Mouse (Mus musculus) hindbrain, embryonic 16.5 days (tissue): ENCODE measurements around the gene Ankrd33b. TPM values are rescaled to one million over a fixed set of nuclear protein-coding genes. Genes with fewer than 3 reads are reported as not detected.

Source experiments
- ATAC-seq: fragments of 200-750 bp; cut with Nextera tagmentation; 2 replicates; pipeline ENCODE4 v1.8.0; 2017; ENCODE audit warnings: moderate TSS enrichment, moderate library complexity
- H3K27ac ChIP-seq: fragments of 300-500 bp; sonication (generic); 2 replicates; pipeline ENCODE4 v1.5.1; 2014; ENCODE audit warnings: low read depth, mild to moderate bottlenecking, control low read depth, low read length, moderate library complexity
- H3K27me3 ChIP-seq: fragments of 300-500 bp; sonication (generic); replicated peaks from 2 replicates; pipeline ENCODE4 v1.6.1; 2014; ENCODE audit warnings: low read length; ENCODE audit not compliant: control insufficient read depth, insufficient read depth
- H3K36me3 ChIP-seq: fragments of 300-500 bp; sonication (generic); 2 replicates; pipeline ENCODE4 v1.6.1; 2014; ENCODE audit warnings: mild to moderate bottlenecking, low read length, moderate library complexity, mixed read lengths; ENCODE audit not compliant: control insufficient read depth, insufficient read depth
- H3K4me1 ChIP-seq: fragments of 300-500 bp; sonication (generic); 2 replicates; pipeline ENCODE4 v1.6.1; 2014; ENCODE audit warnings: low read depth, low read length; ENCODE audit not compliant: control insufficient read depth, insufficient read depth
- H3K4me2 ChIP-seq: fragments of 300-500 bp; sonication (generic); 2 replicates; pipeline ENCODE4 v1.6.1; 2014; ENCODE audit warnings: mild to moderate bottlenecking, low read length, control low read depth, moderate library complexity
- H3K4me3 ChIP-seq: fragments of 300-500 bp; sonication (generic); 2 replicates; pipeline ENCODE4 v1.5.1; 2014; ENCODE audit warnings: mild to moderate bottlenecking, low read length, control low read depth, moderate library complexity
- H3K9ac ChIP-seq: fragments of 300-500 bp; sonication (generic); 2 replicates; pipeline ENCODE4 v1.6.1; 2014; ENCODE audit warnings: low read depth, mild to moderate bottlenecking, control low read depth, low read length, moderate library complexity
- H3K9me3 ChIP-seq: fragments of 300-500 bp; sonication (generic); 2 replicates; pipeline ENCODE4 v1.6.1; 2014; ENCODE audit warnings: mild to moderate bottlenecking, low read length, moderate library complexity; ENCODE audit not compliant: control insufficient read depth
- WGBS: fragments of 180-500 bp; shearing (Covaris S2); extraction: QIAGEN DNeasy Blood & Tissue Kit; methylation state at CpG from one replicate; pipeline ENCODE4 v1.1.7; 2014; 5-methylcytosine and 5-hydroxymethylcytosine counted together
- polyA plus RNA-seq: library from polyadenylated mRNA; unstranded; fragments of >200 nt; fragmentation: Nextera tagmentation; extraction: Ambion mirVana; gene quantifications from 2 replicates; pipeline ENCODE4 v1.2.1, GENCODE M21; 2015

Gene Ankrd33b
- polyA plus RNA-seq, 1 experiment from 2014 or later: 0.98 TPM

GRCm38 (mm10) chr15:31250676-31251075, 116.8 kb downstream of the Ankrd33b start:
- 36% methylated on average over 3 of the region's 3 CpGs for WGBS
- H3K27ac ChIP-seq: no peak overlapping the region
- no peaks in the 10 kb centered on the region for H3K27me3 ChIP-seq
- H3K9ac ChIP-seq: no peak overlapping the region
- no peaks in the 10 kb centered on the region for H3K36me3 ChIP-seq
- H3K4me2 ChIP-seq: no peak overlapping the region
- peaks cover 8% of the 10 kb centered on the region for H3K4me1 ChIP-seq
- H3K4me3 ChIP-seq: no peak overlapping the region
- no peaks in the 10 kb centered on the region for H3K9me3 ChIP-seq
- no peak for ATAC-seq

- Histone ChIP-seq H3K4me2 (no peak overlapping the region), H3K27ac (no peak overlapping the region), H3K9ac (no peak overlapping the region), H3K4me1 (peaks cover 8% of the 10 kb centered on the region), H3K4me3 (no peak overlapping the region), H3K36me3 (no peaks in the 10 kb centered on the region), H3K27me3 (no peaks in the 10 kb centered on the region), H3K9me3 (no peaks in the 10 kb centered on the region)
- 58% methylated on average over 2 of the region's 2 CpGs for WGBS
- ATAC-seq: no peak
These were observed 117.5 kb downstream of the Ankrd33b start for GRCm38 (mm10) chr15:31250027-31250426.

- 79% methylated on average over 7 of the region's 7 CpGs for WGBS
- ATAC-seq: no peak
- H3K36me3 ChIP-seq: no peaks in the 10 kb centered on the region
These were observed 118.6 kb downstream of the Ankrd33b start for GRCm38 (mm10) chr15:31248882-31249281.

GRCm38 (mm10) chr15:31247035-31247434, 120.5 kb downstream of the Ankrd33b start:
- H3K4me1 ChIP-seq: peaks cover 5% of the 10 kb centered on the region; the same call in 1 of the 2 replicates
- no peak overlapping the region for H3K4me3 ChIP-seq
- no peak overlapping the region for H3K9ac ChIP-seq
- H3K9me3 ChIP-seq: no peaks in the 10 kb centered on the region; the same call in 1 of the 2 replicates
- H3K27ac ChIP-seq: no peak overlapping the region
- WGBS: 42% methylated on average over 9 of the region's 9 CpGs
- H3K4me2 ChIP-seq: no peak overlapping the region
- no peaks in the 10 kb centered on the region; the same call in 1 of the 2 replicates for H3K36me3 ChIP-seq
- H3K27me3 ChIP-seq: no peaks in the 10 kb centered on the region
- peak; percentile 40 for ATAC-seq

More at GRCm38 (mm10) chr15:31248882-31249281, 118.6 kb downstream of the Ankrd33b start:
- Histone ChIP-seq H3K9ac (no peak overlapping the region), H3K4me3 (no peak overlapping the region), H3K4me1 (peaks cover 8% of the 10 kb centered on the region), H3K27me3 (no peaks in the 10 kb centered on the region), H3K9me3 (no peaks in the 10 kb centered on the region), H3K27ac (no peak overlapping the region), H3K4me2 (no peak overlapping the region)

GRCm38 (mm10) chr15:31245934-31246333, 121.6 kb downstream of the Ankrd33b start:
- Histone ChIP-seq H3K27me3 (no peaks in the 10 kb centered on the region), H3K4me2 (no peak overlapping the region), H3K4me3 (no peak overlapping the region), H3K9me3 (no peaks in the 10 kb centered on the region; the same call in none of the 2 replicates), H3K9ac (no peak overlapping the region), H3K27ac (no peak overlapping the region), H3K4me1 (peaks cover 5% of the 10 kb centered on the region; the same call in 1 of the 2 replicates), H3K36me3 (peaks cover 2% of the 10 kb centered on the region; the same call in 1 of the 2 replicates)
- no peak for ATAC-seq
- 70% methylated on average over 9 of the region's 9 CpGs for WGBS

- H3K9ac ChIP-seq: no peak overlapping the region
- H3K4me2 ChIP-seq: no peak overlapping the region
- WGBS: 95% methylated on average over 17 of the region's 17 CpGs
- H3K27me3 ChIP-seq: no peaks in the 10 kb centered on the region
- peaks cover 5% of the 10 kb centered on the region; the same call in 1 of the 2 replicates for H3K4me1 ChIP-seq
- H3K9me3 ChIP-seq: no peaks in the 10 kb centered on the region; the same call in none of the 2 replicates
- H3K4me3 ChIP-seq: no peak overlapping the region
- H3K36me3 ChIP-seq: peaks cover 2% of the 10 kb centered on the region; the same call in 1 of the 2 replicates
- ATAC-seq: no peak
- H3K27ac ChIP-seq: no peak overlapping the region
These were observed 122.7 kb downstream of the Ankrd33b start for GRCm38 (mm10) chr15:31244696-31245445.

- Histone ChIP-seq H3K4me3 (no peak overlapping the region), H3K9me3 (no peaks in the 10 kb centered on the region; the same call in none of the 2 replicates), H3K4me2 (no peak overlapping the region), H3K36me3 (peaks cover 2% of the 10 kb centered on the region; the same call in 1 of the 2 replicates), H3K27ac (no peak overlapping the region), H3K9ac (no peak overlapping the region), H3K27me3 (no peaks in the 10 kb centered on the region), H3K4me1 (peaks cover 5% of the 10 kb centered on the region; the same call in 1 of the 2 replicates)
- ATAC-seq: no peak
- WGBS: 80% methylated on average over 10 of the region's 10 CpGs
These were observed 124.3 kb downstream of the Ankrd33b start for GRCm38 (mm10) chr15:31243260-31243659.

Other genes with a start within 250 kb of the Ankrd33b start
- 20.9 and 24.8 TPM in 2 replicates for gene Dap, start 143.4 kb downstream of the Ankrd33b start, polyA plus RNA-seq
- 2.0 and 2.9 TPM in 2 replicates for gene Ropn1l, start 86.0 kb upstream of the Ankrd33b start, polyA plus RNA-seq
- 68.3 and 82.9 TPM in 2 replicates for gene March6, start 163.3 kb upstream of the Ankrd33b start, polyA plus RNA-seq
- gene Cmbl, start 197.7 kb upstream of the Ankrd33b start, polyA plus RNA-seq: 16.0 and 17.1 TPM in 2 replicates
- gene Cct5, start 234.1 kb upstream of the Ankrd33b start, polyA plus RNA-seq: 484 and 486 TPM in 2 replicates
- gene Fam173b, start 234.1 kb upstream of the Ankrd33b start, polyA plus RNA-seq: 11.0 TPM in 2 replicates